Mouse (Mus musculus) heart, adult 11 months (tissue): ENCODE results near the gene Isy1.
A peak's percentile ranks its signal among the peaks of the same experiment; 100 is the strongest.

Source experiments
- DNase-seq: peaks from one replicate; pipeline ENCODE4 v3.0.0; 2022

The Isy1 gene

GRCm38 (mm10) chr6:87802462-87802861 lies 36.1 kb downstream of the Isy1 start:
- no peak for DNase-seq

GRCm38 (mm10) chr6:87799576-87799975 lies 39.0 kb downstream of the Isy1 start:
- DNase-seq: no peak

- DNase-seq: no peak
These were observed 41.3 kb downstream of the Isy1 start for GRCm38 (mm10) chr6:87797321-87797720.

- no peak for DNase-seq
These were observed 42.2 kb downstream of the Isy1 start for GRCm38 (mm10) chr6:87796251-87796880.

GRCm38 (mm10) chr6:87795385-87796150 lies 43.0 kb downstream of the Isy1 start:
- DNase-seq: peak; percentile 80

- DNase-seq: no peak
These were observed 44.6 kb downstream of the Isy1 start for GRCm38 (mm10) chr6:87793821-87794510.

GRCm38 (mm10) chr6:87791826-87792225 lies 46.8 kb downstream of the Isy1 start:
- DNase-seq: no peak

- peak; percentile 94 for DNase-seq
These were observed 47.7 kb downstream of the Isy1 start for GRCm38 (mm10) chr6:87790779-87791480.

GRCm38 (mm10) chr6:87789791-87790190 lies 48.8 kb downstream of the Isy1 start:
- DNase-seq: peak; percentile 78

- DNase-seq: peak; percentile 93
These were observed 49.6 kb downstream of the Isy1 start for GRCm38 (mm10) chr6:87788896-87789587.

- peak; percentile 80 for DNase-seq
These were observed 50.2 kb downstream of the Isy1 start for GRCm38 (mm10) chr6:87788266-87788895.

- peak; percentile 95 for DNase-seq
These were observed 51.3 kb downstream of the Isy1 start for GRCm38 (mm10) chr6:87787108-87787890.

GRCm38 (mm10) chr6:87786621-87787020 lies 52.0 kb downstream of the Isy1 start:
- no peak for DNase-seq

- peak; percentile 57 for DNase-seq
These were observed 54.6 kb downstream of the Isy1 start for GRCm38 (mm10) chr6:87784033-87784432.

GRCm38 (mm10) chr6:87780546-87781301 lies 57.9 kb downstream of the Isy1 start:
- DNase-seq: peak; percentile 67

- DNase-seq: peak; percentile 91
These were observed 59.1 kb downstream of the Isy1 start for GRCm38 (mm10) chr6:87779174-87780165.

GRCm38 (mm10) chr6:87778294-87779173 lies 60.1 kb downstream of the Isy1 start:
- peak; percentile 90 for DNase-seq

- DNase-seq: peak; percentile 76
These were observed 60.8 kb downstream of the Isy1 start, which contains the start of gene Gp9 for GRCm38 (mm10) chr6:87777842-87778241. Gene Gp9 (plus strand): TSS chr6:87778072.
